Mouse (Mus musculus) frontal cortex, postnatal 10 days (tissue): ENCODE measurements around the gene Ier5.

ENCODE experiments used
- DNase-seq, 2 experiments: peaks; one replicate each; pipeline ENCODE4 v3.0.0; 2022; ENCODE audit warnings: low spot score in 2 of 2, mixed read lengths in 1 of 2

The Ier5 gene

DNA sequence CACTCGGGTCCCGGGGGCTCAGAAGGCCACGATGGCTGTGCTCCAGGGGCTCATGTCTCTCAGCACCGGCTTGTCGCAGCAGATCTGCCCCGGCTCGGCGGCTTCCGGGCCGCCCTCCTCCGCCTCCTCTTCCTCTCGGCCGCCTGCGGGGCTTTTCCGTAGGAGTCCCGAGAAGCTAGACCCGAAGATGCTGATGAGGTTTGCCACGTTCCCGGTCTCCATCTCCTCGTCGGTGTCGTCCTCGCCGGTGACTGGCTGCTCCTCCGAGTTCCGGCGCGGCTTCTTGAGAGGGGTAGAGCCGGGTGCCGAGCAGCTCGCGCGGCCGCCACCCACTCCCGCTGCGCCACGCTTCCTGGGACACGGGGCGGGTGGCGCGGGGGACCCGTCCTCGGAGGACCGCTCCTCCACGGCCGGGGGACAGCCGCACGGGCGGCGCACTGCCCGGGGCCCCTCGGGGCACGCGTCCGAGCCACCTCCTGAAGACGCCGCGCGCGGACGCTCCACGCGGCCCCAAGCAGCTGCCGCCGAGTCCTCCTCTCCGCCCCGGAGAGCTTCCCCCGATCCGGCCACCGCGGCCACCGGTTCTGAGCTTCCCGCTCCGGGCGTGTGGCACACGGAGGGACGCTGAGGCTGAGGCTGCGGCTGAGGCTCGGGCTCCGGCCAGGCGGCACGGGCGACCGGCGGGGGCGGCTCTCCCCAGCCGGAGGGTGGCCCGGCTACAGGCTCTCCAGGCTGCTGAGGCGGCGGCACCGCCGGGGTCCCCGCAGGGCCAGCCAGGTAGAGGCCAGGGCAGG, 753 bp downstream of the Ier5 start:
- peak in 1 of 2 experiments; percentile 64 for DNase-seq

DNA sequence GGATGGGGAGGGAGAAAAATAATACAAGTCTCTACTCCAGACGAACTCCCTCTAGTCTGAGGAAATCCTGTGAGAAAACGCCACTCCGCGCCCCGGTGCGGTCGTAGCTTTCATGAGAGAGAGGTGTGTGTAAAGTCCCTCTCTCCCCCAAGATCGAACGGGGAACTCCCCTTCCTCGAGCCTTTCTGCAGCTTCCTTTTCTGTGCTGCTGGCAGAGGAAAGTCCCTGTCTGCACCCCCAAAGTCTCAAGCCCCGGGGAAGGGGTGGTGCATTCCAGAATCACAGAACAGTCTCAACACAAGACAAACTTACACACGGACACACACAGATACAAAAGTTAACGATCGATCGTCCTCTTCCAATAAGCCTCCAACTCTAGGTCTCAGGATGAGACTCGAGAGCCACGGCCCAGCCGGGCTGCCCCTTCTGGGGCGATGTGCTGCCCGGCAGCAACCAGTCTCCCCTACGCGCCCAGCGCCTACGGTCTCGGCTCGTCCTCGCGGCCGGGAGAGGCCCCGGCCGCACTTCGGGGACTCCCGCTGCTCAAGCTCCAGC, 1.4 kb downstream of the Ier5 start:
- peak in 1 of 2 experiments; percentile 43 for DNase-seq

DNA sequence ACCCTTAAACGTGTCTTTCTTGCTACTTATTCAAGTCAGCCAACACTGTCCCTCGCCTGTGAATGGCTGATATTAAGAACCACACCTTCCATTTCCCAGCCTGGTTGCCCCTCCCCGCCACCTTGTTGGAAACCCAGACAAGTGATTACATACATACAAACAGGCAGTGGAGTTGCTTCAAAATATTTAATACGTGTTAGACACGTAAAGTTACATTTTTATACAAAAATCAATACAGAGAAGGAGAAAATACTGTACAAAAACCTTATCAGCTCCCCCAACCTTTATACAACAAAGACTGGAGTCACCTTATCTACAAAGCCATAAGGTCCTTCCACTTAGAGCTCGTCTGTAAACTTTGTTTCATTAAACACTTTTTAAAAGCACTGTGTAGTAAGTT, 2.1 kb downstream of the Ier5 start:
- no peak for DNase-seq

DNA sequence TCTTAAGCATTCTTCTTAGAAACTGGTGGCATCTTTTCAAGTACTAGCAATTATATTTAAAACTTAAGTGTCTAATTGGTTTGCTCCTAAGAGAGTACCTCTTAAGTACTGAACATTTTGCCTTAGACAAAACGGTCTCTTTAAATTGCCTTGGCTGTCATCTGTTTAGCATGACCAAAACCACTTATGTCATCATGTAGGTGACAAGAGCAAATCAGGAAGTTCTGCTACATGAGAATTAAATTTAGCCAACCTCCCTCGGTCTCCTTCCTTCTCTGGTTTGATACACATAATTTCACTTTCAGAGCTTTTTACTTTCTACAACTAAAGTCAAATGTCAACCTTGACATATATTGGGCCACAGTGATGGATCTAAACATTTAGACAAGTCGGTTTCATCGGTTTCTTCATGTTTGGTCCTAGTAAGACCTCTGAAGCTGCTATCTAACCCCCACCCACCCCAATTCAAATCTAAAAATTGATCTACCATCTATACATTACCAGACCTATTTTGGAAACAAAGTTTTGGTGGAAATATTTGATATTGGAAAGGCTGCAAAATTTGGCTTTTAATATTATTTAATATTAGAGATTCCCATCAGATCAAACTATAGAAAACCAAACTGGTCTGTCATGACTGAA, 2.7 kb downstream of the Ier5 start:
- no peak for DNase-seq

DNA sequence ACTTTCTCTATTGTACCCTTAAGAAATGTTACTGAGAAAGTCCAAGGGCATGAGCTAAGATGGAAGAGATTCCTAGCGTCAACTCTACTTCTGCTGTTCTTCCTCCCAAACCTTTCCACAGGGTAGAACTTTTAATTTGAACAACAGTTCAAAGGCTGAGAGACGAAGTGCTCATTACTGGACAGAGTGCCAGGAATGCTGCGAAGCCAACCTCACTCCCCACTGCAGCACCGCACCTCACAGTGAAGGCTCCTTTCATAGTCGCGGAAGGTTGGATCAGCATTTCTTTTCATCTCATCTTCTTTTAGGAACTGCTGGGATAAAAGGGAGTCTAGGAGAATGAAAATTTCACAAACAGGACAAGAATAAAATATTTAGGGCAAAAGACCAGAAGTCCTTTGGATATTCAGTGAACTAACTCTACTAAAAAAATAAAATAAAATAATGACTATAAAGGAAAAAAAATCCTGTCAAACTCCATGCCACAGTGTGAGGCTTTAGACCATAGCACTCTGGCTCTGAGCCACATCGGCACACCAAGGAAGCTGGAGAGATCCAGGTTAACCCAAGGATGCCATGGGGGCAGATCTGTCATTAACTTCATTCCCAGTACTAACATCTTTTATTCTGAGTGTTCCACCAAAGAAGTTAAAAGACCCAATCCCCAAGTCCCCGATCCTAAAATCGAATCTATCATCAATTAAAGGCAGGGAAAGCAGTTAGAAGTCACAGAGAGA, 5.3 kb downstream of the Ier5 start:
- DNase-seq, result no peak

DNA sequence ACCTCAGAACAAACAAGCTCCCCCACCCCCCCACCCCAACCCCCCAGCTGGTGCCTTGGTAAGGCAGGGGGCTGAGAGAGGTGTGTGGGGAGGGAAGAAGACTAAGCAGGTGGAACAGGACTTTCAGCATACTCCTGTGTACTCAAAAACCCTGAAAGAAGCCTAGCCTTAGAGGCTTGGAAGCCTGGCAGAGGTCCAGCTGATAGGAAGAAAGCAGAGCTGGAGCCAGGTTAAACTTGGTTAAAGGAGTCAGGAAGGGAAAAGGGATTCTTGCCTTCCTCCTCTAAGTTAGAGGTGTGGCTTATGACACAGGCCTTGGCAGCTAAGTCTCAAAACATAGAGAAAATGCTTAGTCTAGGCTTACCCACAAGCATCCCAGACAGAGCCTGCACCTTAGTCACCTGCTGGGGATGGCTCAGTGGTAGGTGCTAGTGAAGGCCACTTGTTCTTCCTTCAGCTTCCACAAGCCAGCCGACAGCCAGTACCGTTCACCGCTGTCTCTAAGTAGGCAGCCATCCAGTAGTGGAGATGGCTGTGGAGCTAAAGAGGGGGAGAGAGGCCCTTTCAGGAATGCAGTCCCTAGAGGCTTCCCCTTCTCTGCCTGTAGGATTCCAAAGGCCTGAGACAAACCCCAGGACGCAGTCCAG, 6.2 kb downstream of the Ier5 start:
- no peak for DNase-seq

DNA sequence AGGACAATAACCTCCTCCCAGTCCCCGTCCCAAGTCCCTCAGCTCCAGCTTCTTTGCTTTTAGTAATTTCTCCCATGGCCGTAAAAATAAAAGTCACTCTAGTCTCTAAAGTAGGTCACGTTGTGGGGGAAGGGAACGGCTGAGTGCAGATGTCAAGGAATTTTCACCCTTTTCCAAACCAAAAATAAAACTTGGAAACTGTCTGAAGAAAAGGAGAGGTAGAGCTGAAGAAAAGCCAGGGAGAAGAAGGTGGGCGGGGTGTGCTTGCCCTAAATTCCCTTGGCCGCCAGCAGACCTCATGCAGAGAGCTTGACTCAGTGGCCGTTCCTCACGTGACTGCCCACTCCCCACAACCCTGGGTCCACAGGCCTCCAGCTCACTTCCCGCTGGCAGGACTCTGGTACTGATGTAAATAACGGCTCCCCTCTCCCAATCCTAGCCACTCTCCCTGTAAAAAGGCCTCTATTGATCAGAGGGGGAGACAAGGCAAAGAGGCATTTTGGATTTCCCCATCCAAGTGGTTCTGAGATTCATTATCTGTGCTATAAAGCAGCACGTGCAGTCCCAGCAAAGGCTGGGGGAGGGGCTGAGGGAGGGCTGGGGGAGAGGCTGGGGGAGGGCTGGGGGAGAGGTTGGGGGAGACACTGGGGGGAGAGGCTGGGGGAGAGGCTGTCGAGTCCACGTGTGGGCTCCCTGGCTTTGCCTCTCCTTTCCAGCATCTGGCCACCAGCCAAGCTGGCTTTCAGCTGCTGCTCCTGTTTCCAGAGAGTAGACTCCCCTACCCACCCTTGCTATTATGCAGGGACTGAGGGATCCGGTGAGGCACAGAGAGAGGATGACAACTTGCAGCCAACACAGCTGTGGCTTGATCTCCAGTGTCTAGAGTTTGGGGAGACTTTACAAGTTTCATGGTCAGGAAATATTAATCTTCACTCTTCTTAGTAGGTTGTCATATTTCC, 7.3 kb downstream of the Ier5 start:
- peak; percentile 57 to 72 for DNase-seq

DNA sequence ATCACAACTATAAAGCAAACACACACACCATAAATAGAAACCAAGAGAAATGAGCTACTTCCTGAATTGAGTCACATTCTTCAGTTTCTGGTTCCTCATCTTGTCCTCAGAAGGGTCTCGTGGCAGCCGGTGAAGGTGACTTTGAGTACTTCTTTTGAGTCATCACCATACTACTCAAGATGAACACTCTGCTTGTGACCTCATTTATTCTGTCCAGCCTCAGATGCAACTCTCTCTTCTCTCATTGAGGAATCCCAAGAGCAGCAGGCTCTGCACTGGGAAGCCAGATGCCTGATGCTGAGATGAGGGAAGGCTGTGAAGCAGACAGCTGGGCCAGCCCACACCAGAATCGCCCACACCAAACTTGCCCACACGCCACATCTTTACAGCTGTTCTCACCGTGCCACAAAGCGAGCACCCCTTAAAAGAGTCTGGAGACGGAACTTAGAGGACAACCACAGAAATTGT, 8.0 kb downstream of the Ier5 start:
- no peak for DNase-seq

DNA sequence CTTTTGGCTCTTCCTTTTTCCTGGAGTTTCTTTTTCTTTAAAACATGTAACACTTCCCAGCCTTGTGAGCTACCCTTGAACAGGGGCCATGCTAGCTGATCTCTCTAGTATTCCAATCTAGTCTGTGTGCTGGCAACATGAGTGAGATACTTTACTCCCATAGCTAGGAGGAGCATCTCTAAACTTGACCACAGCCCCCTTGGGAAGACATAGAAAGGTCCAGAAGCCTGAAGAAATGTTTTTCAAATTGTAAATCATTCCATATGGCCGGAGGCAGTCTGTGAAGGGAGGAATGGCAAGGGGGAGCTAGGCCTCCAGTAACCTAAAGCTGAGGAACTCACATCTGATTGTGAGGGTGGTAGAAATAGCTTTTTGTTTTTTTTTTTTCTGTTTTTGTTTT, 8.7 kb downstream of the Ier5 start:
- no peak for DNase-seq

DNA sequence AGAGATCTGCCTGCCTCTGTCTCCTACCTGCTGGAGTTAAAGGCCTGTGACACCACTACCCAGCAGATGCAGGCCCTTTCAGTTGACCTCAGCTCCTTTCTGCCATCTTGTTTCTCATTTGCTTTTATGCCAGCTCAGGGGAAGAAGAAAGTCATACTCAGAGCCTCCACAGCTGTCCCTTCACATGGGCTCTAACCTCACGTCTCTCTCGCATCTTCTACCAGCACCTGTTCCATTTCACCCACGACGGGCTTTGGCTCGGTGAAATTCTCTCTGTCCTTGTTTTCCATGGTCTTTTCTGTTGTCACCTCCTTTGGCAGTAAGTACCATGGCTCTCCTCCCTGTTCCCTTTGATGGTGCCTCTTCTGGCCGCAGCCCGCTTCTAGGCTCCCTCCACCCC, 9.1 kb downstream of the Ier5 start:
- DNase-seq, result no peak

DNA sequence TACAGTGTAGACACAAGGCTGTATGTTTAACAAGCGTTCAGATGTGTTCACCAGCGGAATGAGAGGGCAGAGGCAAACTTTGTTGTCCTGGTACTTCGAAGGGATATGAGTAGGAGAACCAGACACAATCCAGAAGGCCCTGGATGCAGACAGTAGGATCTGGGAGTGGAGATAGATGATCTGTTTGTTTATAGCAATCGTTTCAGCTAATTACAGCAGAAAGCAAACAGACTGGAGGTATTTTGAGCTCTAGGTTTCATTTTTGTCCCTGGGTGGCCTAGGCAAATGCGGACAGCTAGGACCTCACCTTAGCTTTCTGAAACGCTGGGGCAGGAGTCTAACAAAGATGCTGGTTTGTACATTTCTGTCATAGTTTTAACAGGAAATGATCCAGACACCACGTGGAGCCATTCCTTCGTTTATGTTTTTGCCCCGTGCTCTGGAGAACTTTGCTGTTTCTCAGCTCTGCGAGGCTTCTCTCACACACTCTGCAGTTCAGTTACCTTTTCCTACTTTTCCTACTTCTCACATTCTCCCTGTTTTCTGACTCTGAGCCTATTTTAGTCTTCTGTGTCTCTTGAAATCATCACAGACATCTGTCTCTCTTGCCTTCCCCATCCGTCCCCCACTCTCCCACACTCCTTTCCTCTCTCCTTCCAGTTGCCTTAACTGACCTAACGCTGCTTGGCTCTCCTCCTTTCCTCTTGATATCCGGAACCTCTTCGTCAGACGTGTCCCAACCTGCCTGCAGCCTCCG, 10.4 kb downstream of the Ier5 start:
- no peak for DNase-seq

DNA sequence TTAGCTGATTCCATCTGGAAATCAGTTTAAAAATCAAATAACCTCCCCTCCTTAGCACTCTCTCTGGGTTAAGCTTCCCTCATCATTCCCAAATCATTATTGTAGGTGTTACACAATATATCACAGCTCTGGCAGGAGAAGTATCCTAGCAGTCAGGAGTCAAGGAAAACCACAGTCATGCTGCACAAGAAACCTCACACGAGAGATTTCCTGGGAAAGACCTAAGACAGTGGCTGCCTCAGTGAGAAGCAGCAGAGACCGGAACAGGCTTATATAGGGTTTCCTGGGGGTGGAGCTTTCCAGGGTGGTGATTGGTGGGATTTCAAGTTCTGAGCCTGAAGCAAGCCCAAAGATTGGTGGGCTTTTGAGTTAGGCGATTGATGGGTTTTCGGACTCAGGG, 11.4 kb downstream of the Ier5 start:
- no peak for DNase-seq

DNA sequence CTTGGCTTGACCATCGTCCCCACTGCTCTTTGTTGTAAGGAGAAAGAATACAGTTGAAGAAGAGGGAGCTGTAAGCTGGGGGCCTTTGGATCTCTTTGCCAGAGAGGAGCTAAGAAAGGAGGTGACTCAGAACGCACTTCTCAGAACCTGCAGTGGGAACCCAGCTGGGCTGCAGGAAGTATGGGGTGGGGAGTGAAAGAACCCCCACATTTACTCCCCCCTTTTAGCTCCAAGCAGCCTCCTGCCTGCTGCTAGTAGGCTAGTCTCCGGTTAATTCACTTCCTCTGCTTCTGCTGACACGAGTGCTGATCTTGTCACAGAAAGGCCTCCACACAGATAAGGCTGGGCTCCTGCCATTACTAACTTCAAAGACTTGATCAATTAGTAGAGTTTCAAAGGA, 12.5 kb downstream of the Ier5 start:
- no peak for DNase-seq

DNA sequence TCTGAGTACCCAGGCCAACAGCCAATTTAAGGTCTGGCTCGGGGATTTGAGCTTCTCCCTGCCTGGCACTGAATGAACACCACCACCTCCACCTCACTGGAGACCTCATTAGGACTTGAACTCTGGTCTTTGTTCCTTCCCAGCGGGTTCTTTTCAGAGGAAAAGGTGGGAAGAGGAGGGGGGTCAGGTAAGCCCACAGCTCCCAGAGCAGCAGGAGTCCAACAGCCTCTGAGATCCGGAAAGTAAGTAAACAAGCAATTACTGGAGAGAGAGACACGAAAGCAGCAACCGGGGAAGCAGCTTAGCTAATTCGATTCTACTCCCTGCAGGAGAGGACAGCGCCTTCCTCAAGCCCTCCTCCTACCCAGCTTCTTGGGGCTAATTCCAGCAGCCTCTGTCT, 13.0 kb downstream of the Ier5 start:
- DNase-seq, result no peak

DNA sequence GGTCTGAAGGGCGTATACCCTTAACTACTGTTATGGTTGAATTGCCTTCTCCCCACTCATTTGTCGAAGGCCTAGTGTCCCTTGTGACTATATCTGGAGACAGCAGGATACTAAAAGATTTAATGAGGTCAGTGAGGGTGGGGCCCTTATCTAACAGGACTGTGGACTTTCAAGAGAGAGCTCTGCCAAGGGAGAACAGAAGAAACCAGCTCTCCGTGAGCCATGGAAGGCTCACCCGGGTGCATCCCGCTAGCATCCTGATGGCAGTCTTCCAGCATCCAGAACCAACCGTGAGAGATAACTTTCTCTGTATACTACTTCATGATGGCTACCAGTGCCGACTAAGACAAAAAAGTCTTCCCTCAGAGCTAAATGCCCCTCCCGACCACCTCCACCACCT, 14.6 kb downstream of the Ier5 start:
- DNase-seq, result no peak

DNA sequence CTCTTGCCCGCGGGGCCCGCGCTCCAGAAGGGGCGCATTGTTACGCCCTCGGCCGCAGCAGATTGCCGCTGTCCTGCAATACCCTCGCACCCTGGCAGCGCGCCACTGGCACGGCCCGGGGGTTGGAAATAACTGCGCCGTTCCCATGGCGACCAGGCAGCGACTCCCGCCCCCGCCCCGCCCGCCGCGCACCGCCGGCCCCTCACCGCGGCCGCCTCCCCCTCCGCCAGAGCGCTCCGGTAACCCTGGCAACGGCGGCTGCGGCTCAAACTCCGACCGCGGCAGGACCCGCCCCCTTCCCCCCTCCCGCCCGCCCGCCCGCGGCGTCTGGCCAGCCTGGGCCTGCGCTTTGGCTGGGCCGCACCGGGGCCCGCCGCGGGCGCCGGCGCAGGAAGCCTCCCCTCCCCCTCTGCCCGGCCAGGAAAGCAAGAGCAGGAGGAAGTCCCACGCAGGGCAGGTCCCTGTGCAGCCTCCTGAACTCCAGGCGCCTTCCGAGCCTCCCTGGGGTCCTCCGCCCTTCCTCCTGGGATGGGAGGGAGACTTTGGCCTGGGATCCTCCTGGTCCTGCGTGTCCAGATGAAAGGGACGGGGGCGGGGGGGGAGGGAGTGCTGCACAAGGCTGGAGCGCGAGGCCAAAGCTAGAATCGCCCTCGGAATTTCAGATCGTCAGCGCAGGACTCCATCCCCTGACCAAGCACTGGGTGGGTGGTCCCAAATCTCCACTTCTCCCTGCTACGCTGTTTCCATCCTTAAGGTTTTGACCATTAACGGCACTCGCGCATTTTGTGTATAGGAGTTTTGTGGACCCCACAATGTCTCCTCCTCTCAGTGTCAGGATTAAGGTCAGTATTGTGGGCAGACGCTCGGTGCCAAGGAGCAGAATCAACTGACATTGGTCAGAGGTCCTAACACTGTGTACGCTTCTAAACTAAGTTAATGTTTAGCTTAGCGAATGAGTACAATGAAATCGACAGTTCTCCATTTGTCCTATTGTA, 15.9 kb downstream of the Ier5 start:
- peak; percentile 89 to 94 for DNase-seq

DNA sequence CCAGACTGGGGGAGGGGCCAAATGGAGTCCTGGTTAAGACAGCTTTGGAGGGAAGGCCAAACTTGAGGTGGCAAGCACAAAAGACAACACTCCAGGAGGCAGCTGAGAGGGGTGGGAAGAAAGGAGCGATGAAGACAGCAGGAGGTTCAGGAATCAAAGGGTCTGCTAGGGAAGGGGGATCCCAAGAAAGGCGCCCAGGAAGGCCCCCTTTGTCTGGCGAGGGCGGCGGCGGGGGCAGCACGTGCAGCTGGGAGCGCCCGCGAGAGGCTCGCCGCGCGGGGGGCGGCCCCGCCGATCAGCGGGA, 16.5 kb downstream of the Ier5 start:
- no peak for DNase-seq

DNA sequence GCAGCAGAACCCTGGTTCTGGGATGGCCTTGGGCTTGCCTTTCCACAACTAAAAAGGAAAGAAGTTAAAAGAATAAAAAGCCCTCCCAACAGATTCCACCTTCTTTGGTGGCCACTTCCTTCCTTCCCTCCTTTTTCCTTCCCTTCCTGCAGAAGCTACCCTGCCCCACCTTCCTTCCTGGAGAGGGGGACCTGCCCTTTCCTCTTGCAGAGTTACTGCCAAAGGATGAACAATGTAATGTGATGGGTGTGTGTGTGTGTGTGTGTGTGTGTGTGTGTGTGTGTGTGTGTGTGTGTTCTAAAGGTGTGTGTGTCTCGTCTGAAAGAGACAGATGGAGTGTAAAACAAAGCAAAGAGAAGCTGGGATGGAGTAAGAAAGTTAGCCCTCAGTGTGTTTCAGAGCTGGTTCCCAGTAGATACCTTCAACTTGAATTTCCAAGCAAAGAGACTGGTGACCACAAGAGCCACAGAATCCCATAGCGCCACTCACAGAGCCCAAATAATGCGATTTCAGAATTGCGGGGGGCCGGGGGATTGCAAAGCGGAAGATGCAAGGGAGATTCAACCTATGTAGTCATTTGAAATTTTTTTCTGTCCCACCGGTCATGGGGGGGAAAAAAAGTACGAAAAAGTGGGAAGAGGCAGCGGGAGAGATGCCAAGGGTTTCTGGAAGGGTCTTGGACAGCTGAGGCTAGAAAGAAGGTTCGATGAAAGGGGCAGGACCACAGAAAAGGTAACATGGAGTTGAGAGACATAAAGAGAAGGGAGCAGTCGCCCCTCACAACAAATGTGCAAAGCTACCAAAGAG, 17.1 kb downstream of the Ier5 start:
- no peak for DNase-seq
